Mouse (Mus musculus) intestine, embryonic 15.5 days (tissue): ENCODE measurements around the gene Det1. TPM values are rescaled to one million over a fixed set of nuclear protein-coding genes. Genes with fewer than 3 reads are reported as not detected.

Experiments
- ATAC-seq: fragments of 200-750 bp; cut with Nextera tagmentation; 2 replicates; pipeline ENCODE4 v1.8.0; 2017; ENCODE audit warnings: moderate TSS enrichment, moderate library complexity
- H3K27ac ChIP-seq: fragments of 300-500 bp; sonication (generic); 2 replicates; pipeline ENCODE4 v1.5.1; 2015; ENCODE audit warnings: mild to moderate bottlenecking, inconsistent platforms
- H3K27me3 ChIP-seq: fragments of 300-500 bp; sonication (generic); replicated peaks from 2 replicates; pipeline ENCODE4 v1.6.1; 2015; ENCODE audit warnings: inconsistent platforms
- H3K36me3 ChIP-seq: fragments of 300-500 bp; sonication (generic); 2 replicates; pipeline ENCODE4 v1.6.1; 2015; ENCODE audit warnings: inconsistent platforms
- H3K4me1 ChIP-seq: fragments of 300-500 bp; sonication (generic); replicated peaks from 2 replicates; pipeline ENCODE4 v1.6.1; 2015; ENCODE audit warnings: inconsistent platforms
- H3K4me2 ChIP-seq: fragments of 300-500 bp; sonication (generic); replicated peaks from 2 replicates; pipeline ENCODE4 v1.6.1; 2015; ENCODE audit warnings: mild to moderate bottlenecking, inconsistent platforms
- H3K4me3 ChIP-seq: fragments of 300-500 bp; sonication (generic); replicated peaks from 2 replicates; pipeline ENCODE4 v1.5.1; 2015; ENCODE audit warnings: inconsistent platforms
- H3K9ac ChIP-seq: fragments of 300-500 bp; sonication (generic); 2 replicates; pipeline ENCODE4 v1.6.1; 2015; ENCODE audit warnings: inconsistent platforms
- H3K9me3 ChIP-seq: fragments of 300-500 bp; sonication (generic); 2 replicates; pipeline ENCODE4 v1.6.1; 2016; ENCODE audit warnings: inconsistent platforms
- WGBS: fragments of 180-500 bp; shearing (Covaris S2); methylation state at CpG from one replicate; pipeline ENCODE4 v1.1.7; 2015; 5-methylcytosine and 5-hydroxymethylcytosine counted together
- polyA plus RNA-seq: library from polyadenylated mRNA; unstranded; fragments of >200 nt; fragmentation: Nextera tagmentation; extraction: Ambion mirVana; gene quantifications from 2 replicates; pipeline ENCODE4 v1.2.1, GENCODE M21; 2015

The Det1 gene
- 15.1 and 15.7 TPM in 2 replicates for polyA plus RNA-seq

DNA sequence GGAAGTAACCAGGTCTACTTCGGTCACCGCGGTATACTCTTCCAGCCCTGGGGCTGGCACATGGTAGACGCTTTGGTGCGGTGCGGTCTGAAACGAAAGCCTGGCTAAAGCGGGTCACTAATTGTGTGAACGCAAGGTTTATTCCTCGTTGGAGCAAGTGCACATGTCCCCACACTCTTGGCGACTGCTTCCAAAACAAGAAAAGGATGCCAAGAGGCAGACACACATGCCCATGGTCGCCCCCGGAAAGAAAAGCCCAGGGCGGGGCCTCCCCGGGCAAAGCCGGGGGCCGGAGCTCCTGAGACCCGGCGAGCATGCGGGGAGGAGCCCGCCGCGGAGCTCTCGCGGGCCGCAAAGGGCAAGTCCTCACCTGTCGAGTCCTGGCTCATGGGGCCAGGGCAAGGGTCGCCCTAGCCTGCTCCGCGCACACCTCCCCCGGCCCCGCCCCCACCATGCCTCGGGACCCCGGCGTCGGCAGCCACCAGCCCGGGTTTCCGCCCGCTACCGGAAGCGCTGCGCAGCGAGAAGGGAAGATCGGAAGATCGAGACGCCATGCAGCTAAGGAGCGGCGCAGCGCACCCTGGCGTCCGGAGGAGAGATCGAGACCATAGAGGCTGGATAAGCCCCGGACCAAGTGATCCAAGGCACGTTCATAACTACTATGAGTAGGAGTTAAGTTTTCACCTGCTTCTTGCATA is at the start of gene Det1:
TSS of gene Det1 (minus strand) at position 527 of the 698 bp plus-strand sequence.
- ATAC-seq: peak; percentile 97
- Histone ChIP-seq H3K9me3 (no peaks in the 10 kb centered on the region), H3K9ac (peak within 1 kb of the TSS; percentile 82), H3K4me1 (0 out of 2 replicates have a peak, but pooled peaks cover 5% of the 10 kb centered on the region), H3K4me3 (peak within 1 kb of the TSS; percentile 86), H3K4me2 (peak within 1 kb of the TSS; percentile 58), H3K36me3 (peaks cover 17% of the 10 kb centered on the region), H3K27me3 (no peaks in the 10 kb centered on the region), H3K27ac (peak within 1 kb of the TSS; percentile 79)
- WGBS: under 1% methylated on average over 54 of the region's 54 CpGs

DNA sequence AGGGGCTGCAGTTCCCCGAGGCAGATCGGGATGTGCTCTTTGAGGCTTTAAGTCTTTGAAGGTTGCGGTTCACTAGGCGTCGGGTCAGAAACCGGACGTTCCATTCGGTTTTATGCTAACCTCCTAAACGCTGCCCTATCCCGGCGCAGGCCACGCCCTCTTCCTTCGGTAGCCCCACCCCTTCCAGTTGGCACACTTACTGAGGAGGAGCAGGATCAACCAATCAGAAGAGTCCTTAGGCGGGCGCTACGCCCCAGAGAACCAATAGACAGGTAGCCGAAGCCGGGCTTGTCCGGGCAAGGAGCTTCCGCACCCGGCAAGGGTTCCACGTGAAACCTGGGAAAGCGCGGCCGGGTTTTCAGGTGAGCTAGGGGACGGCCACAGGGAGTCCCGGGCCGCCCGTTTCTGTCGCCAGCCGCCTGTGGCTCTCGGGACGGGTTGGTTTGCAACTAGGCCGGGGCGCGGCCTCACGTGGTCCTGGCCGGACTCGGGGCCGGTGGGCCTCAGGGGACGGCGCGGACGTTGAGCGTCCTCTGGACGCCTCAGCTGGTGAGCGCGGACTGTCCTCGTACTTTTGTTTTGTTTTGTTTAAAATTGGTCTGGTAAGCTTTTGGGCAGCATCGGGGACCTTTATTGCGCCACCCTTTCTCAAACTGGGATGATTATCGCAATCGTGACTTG is 48.7 kb upstream of the Det1 start, which contains the start of gene Aen:
TSS of gene Aen (plus strand) at position 202 of the 681 bp plus-strand sequence.
- H3K36me3 ChIP-seq: peaks cover 2% of the 10 kb centered on the region; the same call in 1 of the 2 replicates
- peak within 1 kb of the TSS; percentile 71 for H3K9ac ChIP-seq
- H3K27me3 ChIP-seq: no peaks in the 10 kb centered on the region; the same call in 1 of the 2 replicates
- H3K27ac ChIP-seq: no peak within 1 kb of the TSS
- H3K4me1 ChIP-seq: peaks cover 8% of the 10 kb centered on the region
- WGBS: under 1% methylated on average over 53 of the region's 53 CpGs
- peak within 1 kb of the TSS; percentile 78 for H3K4me3 ChIP-seq
- no peaks in the 10 kb centered on the region for H3K9me3 ChIP-seq
- peak; percentile 99 for ATAC-seq
- peak within 1 kb of the TSS; percentile 73 for H3K4me2 ChIP-seq

DNA sequence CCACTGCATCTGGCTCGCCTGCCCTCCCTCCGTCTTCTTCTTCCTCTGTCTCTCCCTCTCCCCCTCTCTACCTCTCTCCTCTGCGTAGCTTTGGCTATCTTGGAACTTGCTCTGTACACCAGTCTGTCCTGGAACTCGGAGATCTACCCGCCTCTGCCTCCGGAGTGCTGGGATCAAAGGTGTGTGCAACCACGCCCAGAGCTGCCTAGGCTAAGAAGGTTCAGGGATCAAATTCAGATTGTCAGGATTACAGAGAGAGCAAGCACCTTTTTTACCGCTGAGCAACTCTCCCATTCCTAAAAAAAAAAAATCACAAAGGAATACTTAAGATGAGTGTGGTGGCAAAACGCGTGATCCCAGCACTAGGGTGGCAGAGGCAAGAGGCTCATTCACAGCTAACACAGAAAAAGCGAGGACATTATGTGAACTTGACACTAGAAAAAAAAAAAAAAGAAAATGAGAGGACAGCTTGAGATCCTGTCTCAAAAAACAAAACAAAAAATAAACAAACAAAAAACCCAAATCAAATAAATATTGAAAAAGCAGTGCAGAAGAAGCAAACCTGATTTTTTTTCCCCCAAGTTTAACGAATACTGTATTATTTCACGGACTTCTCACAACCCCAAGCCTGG is 48.1 kb upstream of the Det1 start:
- ATAC-seq: no peak; the same call in 1 of the 2 replicates
- H3K27me3 ChIP-seq: no peaks in the 10 kb centered on the region; the same call in 1 of the 2 replicates
- H3K4me2 ChIP-seq: peak overlapping the region; percentile 56
- H3K4me3 ChIP-seq: peak overlapping the region; percentile 78
- 0 out of 2 replicates have a peak overlapping the region, but pooled peaks have one; percentile 22 for H3K9ac ChIP-seq
- 54% methylated on average over 13 of the region's 13 CpGs for WGBS
- no peak overlapping the region for H3K27ac ChIP-seq
- H3K36me3 ChIP-seq: peaks cover 2% of the 10 kb centered on the region; the same call in 1 of the 2 replicates
- H3K9me3 ChIP-seq: no peaks in the 10 kb centered on the region
- H3K4me1 ChIP-seq: peaks cover 8% of the 10 kb centered on the region

DNA sequence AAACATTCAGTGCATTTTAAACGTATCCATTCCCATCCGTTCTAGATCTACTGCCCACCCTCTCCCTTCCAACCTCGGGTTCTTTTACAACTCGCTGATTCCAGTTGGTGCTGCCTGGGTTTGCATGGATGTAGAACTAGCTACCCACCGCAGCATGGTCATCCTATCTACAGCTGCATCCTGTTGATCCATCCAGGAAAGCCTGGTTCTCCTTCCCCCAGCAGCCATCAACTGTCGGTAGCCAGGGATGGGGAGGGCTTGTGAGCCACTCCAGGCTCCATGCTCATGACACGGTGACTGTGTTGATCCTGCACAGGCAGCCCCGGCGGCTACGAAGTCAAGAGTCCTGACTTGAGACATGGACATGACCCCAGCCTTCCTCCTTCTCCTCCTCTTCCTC is 46.9 kb upstream of the Det1 start:
- H3K27ac ChIP-seq: no peak overlapping the region
- H3K27me3 ChIP-seq: no peaks in the 10 kb centered on the region; the same call in none of the 2 replicates
- no peak overlapping the region for H3K4me2 ChIP-seq
- peaks cover 2% of the 10 kb centered on the region; the same call in 1 of the 2 replicates for H3K36me3 ChIP-seq
- no peak overlapping the region for H3K4me3 ChIP-seq
- no peak for ATAC-seq
- no peaks in the 10 kb centered on the region for H3K9me3 ChIP-seq
- H3K9ac ChIP-seq: no peak overlapping the region
- H3K4me1 ChIP-seq: peaks cover 8% of the 10 kb centered on the region
- WGBS: 84% methylated on average over 10 of the region's 10 CpGs

DNA sequence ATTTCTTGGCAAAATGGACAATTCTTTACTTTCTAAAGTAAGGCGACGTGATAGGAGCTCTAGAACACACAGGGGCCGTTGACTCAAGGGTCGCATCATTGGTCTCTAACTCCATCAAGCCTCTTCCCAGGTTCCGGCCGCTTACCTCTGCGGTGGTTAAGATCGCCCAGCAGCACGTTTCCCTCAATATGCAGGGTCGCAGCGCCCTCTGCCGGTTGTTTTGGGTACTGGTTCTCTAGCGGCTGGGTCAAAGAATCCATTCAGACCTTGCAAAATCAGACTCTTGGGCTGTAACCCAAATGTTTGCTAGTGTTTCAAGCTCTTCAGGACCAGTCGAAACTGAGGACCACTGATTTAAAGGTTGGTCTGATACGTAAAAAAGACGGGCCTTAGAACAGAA is 43.6 kb upstream of the Det1 start:
- ATAC-seq: no peak
- Histone ChIP-seq H3K27me3 (peaks cover 7% of the 10 kb centered on the region), H3K9me3 (no peaks in the 10 kb centered on the region), H3K27ac (no peak overlapping the region), H3K4me3 (no peak overlapping the region), H3K36me3 (no peaks in the 10 kb centered on the region), H3K9ac (no peak overlapping the region), H3K4me1 (no peaks in the 10 kb centered on the region), H3K4me2 (no peak overlapping the region)
- 3% methylated on average over 16 of the region's 16 CpGs for WGBS

DNA sequence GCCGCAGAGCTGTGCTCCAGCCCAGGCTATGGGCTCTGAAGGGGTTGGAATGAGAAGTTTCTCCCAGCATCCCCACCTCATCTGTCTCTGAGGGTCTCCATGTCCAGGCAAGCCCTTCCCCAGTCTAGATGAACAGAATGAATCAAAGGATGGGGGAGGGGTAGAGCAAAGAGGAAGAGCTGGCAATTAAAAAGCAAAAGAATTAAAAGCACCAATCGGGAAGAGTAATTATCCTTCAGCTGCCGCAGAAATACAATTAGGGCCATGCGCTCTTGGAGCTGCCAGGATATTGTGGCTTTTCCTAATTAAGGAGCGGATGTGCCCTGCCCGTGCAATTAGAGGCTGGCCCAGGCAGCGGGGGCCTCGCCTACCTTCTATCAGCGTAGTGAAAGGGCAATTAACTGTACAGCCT is 40.4 kb upstream of the Det1 start:
- ATAC-seq: no peak
- peaks cover 28% of the 10 kb centered on the region for H3K27me3 ChIP-seq
- H3K27ac ChIP-seq: no peak overlapping the region
- no peak overlapping the region for H3K4me3 ChIP-seq
- no peak overlapping the region for H3K4me2 ChIP-seq
- 58% methylated on average over 9 of the region's 9 CpGs for WGBS
- peaks cover 8% of the 10 kb centered on the region; the same call in 1 of the 2 replicates for H3K4me1 ChIP-seq
- no peaks in the 10 kb centered on the region for H3K36me3 ChIP-seq
- no peak overlapping the region for H3K9ac ChIP-seq
- no peaks in the 10 kb centered on the region for H3K9me3 ChIP-seq

DNA sequence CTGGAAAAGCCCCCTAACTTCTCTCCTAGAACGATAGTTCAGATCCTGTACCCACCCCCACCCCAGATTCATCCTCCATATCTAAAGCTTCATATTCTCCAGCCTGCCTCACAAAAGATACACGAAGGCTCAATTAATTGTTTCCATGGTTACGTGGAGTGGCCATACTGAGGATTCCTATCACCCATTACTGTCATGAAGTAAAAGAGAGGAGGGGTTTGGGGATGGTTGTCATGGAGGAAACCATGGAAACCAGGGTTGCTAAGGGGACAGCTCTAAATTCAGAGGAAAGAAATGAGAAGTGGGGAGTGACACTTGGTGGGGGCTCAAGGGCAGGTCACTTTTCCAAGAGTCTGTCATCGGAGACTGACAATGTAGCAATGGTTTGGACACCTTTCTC is 39.4 kb upstream of the Det1 start:
- Histone ChIP-seq H3K27me3 (peaks cover 35% of the 10 kb centered on the region), H3K4me2 (no peak overlapping the region), H3K27ac (no peak overlapping the region), H3K9ac (no peak overlapping the region), H3K36me3 (no peaks in the 10 kb centered on the region), H3K9me3 (no peaks in the 10 kb centered on the region), H3K4me3 (no peak overlapping the region), H3K4me1 (peaks cover 10% of the 10 kb centered on the region; the same call in 1 of the 2 replicates)
- WGBS: 75% methylated on average over 4 of the region's 4 CpGs
- ATAC-seq: no peak

DNA sequence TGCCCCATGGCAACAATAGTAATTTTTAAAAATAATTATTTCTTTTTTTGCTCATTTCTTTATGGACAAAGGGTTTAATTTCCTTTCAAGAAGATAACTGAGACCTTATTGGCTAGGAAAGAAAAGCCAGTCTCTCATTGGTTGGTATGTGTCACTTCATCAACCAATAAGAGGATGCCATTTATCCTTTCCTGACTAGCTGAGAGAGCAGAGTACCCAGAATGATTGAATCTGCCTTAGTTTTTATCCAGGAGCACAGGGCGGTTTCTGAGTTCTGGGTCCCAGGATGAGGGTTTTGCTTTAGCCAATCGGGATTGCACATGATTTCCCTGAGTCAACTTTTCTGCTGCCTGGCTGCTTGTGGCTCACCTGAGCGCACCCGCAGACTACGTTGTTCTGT is 38.3 kb upstream of the Det1 start:
- WGBS: 84% methylated on average over 5 of the region's 5 CpGs

DNA sequence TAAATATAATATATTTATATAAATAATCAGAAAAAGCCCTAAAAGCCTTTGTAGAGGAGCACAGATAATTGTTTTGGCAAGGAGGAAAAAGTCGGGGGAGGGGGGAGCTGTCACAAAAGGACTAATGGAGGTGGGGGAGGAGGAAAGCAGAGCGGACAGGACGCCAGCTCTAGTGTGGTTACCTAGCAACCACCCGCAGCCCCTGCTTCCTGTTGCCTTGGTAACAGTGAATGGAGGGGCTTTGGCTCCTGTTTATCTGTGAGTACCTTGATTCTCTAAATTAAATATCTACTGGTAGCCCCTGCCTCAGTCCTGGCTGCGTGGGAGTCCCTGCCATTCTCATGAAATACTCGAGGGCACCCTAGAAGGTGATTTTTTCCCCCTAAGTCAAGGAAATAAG is 37.1 kb upstream of the Det1 start:
- peaks cover 11% of the 10 kb centered on the region; the same call in 1 of the 2 replicates for H3K4me1 ChIP-seq
- H3K36me3 ChIP-seq: no peaks in the 10 kb centered on the region
- 8% methylated on average over 6 of the region's 6 CpGs for WGBS
- H3K4me2 ChIP-seq: no peak overlapping the region
- H3K9ac ChIP-seq: no peak overlapping the region
- H3K27me3 ChIP-seq: peaks cover 42% of the 10 kb centered on the region
- H3K4me3 ChIP-seq: no peak overlapping the region
- H3K9me3 ChIP-seq: no peaks in the 10 kb centered on the region
- ATAC-seq: no peak
- H3K27ac ChIP-seq: no peak overlapping the region

More for the DNA sequence above, 38.3 kb upstream of the Det1 start:
- Histone ChIP-seq H3K4me2 (no peak overlapping the region), H3K27me3 (peaks cover 39% of the 10 kb centered on the region), H3K27ac (no peak overlapping the region), H3K4me1 (peaks cover 11% of the 10 kb centered on the region; the same call in 1 of the 2 replicates), H3K36me3 (no peaks in the 10 kb centered on the region), H3K9ac (no peak overlapping the region), H3K9me3 (no peaks in the 10 kb centered on the region), H3K4me3 (no peak overlapping the region)
- ATAC-seq: no peak

DNA sequence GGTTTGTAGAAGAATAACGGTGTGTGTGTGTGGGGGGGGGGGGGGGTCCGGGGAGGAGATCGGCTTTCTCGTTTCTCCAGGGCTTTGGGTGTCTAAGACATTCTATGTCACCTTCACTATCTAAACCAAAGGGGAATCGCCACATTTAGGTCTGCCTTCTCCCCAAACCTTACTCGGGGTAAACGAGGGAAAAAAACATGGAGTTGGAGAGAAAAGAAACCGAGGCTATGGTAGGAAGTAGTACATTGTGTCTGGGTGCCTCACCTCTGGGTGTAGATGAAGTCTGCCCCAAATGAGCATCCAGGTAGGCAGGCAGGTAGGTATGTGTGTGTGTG is 36.6 kb upstream of the Det1 start:
- peaks cover 11% of the 10 kb centered on the region; the same call in 1 of the 2 replicates for H3K4me1 ChIP-seq
- no peaks in the 10 kb centered on the region for H3K9me3 ChIP-seq
- no peak overlapping the region for H3K9ac ChIP-seq
- 16% methylated on average over 8 of the region's 8 CpGs for WGBS
- H3K4me3 ChIP-seq: no peak overlapping the region
- no peak for ATAC-seq
- H3K4me2 ChIP-seq: no peak overlapping the region
- H3K27me3 ChIP-seq: peaks cover 42% of the 10 kb centered on the region
- no peak overlapping the region for H3K27ac ChIP-seq
- H3K36me3 ChIP-seq: no peaks in the 10 kb centered on the region

DNA sequence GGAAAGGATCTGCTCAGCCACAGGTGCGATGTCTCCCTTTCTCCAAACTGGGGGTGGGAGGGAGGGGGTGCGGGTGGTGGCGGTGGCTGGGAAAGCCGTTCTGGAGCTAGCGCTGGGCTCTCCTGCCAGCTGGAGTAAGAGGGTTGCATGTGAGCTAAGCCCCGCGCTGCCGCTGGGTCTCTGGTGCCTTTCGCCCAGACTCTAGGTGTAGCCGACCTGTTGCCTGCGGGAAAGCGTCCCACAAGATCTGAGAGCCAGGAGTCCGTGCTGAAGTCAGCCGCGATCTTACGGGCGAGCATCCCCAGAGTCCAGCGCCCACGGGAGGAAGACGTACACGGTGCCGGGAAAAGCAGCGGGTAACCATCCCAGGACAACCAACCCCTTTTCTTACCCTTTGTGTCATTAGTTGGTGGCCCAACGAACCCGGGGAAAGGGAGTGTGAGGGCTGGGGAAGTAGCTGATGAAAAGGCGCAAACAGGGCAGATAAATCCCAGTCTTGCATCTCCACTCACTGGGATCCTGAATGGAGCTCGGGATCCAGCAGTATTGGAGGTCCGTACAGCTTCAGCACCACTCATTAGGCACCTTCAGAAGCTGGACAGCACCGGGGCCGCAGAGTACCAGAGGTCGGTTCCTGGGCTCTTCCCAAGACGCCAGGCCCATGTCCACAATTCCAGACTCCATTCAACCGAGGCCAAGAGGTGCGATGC is 36.1 kb upstream of the Det1 start:
- H3K27me3 ChIP-seq: peaks cover 38% of the 10 kb centered on the region
- no peak for ATAC-seq
- H3K27ac ChIP-seq: no peak overlapping the region
- WGBS: 3% methylated on average over 34 of the region's 34 CpGs
- peak overlapping the region; percentile 23 for H3K4me3 ChIP-seq
- H3K9me3 ChIP-seq: no peaks in the 10 kb centered on the region
- H3K4me1 ChIP-seq: peaks cover 11% of the 10 kb centered on the region; the same call in 1 of the 2 replicates
- peak overlapping the region; percentile 48 for H3K4me2 ChIP-seq
- no peaks in the 10 kb centered on the region for H3K36me3 ChIP-seq
- H3K9ac ChIP-seq: no peak overlapping the region
